Mouse (Mus musculus) hindbrain, embryonic 14.5 days (tissue): ENCODE results near the gene Stox2. TPM values are rescaled to one million over a fixed set of nuclear protein-coding genes. Genes with fewer than 3 reads are reported as not detected.

Experiments used
- ATAC-seq: fragments of 200-750 bp; cut with Nextera tagmentation; 2 replicates; pipeline ENCODE4 v1.8.0; 2017; ENCODE audit warnings: moderate number of reproducible peaks, mild to moderate bottlenecking, moderate TSS enrichment, moderate library complexity; ENCODE audit not compliant: low FRiP score
- DNase-seq: peaks from one replicate; pipeline ENCODE4 v3.0.0-alpha.2; 2015; ENCODE audit warnings: low spot score
- H3K27ac ChIP-seq: fragments of 300-500 bp; sonication (generic); 2 replicates; pipeline ENCODE4 v1.5.1; 2014; ENCODE audit warnings: mild to moderate bottlenecking, moderate library complexity
- H3K27me3 ChIP-seq: fragments of 300-500 bp; sonication (generic); 2 replicates; pipeline ENCODE4 v1.6.1; 2014; ENCODE audit warnings: mild to moderate bottlenecking, low read length, mixed read lengths; ENCODE audit not compliant: control insufficient read depth, insufficient read depth
- H3K36me3 ChIP-seq: fragments of 300-500 bp; sonication (generic); replicated peaks from 2 replicates; pipeline ENCODE4 v1.6.1; 2014; ENCODE audit not compliant: control insufficient read depth, insufficient read depth
- H3K4me1 ChIP-seq: fragments of 300-500 bp; sonication (generic); replicated peaks from 2 replicates; pipeline ENCODE4 v1.6.1; 2014; ENCODE audit warnings: antibody characterized with exemption, low read length, mixed read lengths; ENCODE audit not compliant: control insufficient read depth, insufficient read depth
- H3K4me2 ChIP-seq: fragments of 300-500 bp; sonication (generic); replicated peaks from 2 replicates; pipeline ENCODE4 v1.6.1; 2014; ENCODE audit warnings: mild to moderate bottlenecking, moderate library complexity
- H3K4me3 ChIP-seq: fragments of 300-500 bp; sonication (generic); replicated peaks from 2 replicates; pipeline ENCODE4 v1.5.1; 2014; ENCODE audit warnings: mild to moderate bottlenecking, low read length
- H3K9ac ChIP-seq: fragments of 300-500 bp; sonication (generic); 2 replicates; pipeline ENCODE4 v1.6.1; 2014
- H3K9me3 ChIP-seq: fragments of 300-500 bp; sonication (generic); 2 replicates; pipeline ENCODE4 v1.6.1; 2016; ENCODE audit warnings: low read length; ENCODE audit not compliant: control insufficient read depth
- WGBS: fragments of 180-500 bp; shearing (Covaris S2); extraction: QIAGEN DNeasy Blood & Tissue Kit; methylation state at CpG from one replicate; pipeline ENCODE4 v1.1.7; 2014; 5-methylcytosine and 5-hydroxymethylcytosine counted together
- polyA plus RNA-seq: library from polyadenylated mRNA; unstranded; fragments of >200 nt; fragmentation: Nextera tagmentation; extraction: Ambion mirVana; gene quantifications from 2 replicates; pipeline ENCODE4 v1.2.1, GENCODE M21; 2014

Stox2 gene
- polyA plus RNA-seq, 1 experiment from 2014 or later = 39.9 TPM

DNA sequence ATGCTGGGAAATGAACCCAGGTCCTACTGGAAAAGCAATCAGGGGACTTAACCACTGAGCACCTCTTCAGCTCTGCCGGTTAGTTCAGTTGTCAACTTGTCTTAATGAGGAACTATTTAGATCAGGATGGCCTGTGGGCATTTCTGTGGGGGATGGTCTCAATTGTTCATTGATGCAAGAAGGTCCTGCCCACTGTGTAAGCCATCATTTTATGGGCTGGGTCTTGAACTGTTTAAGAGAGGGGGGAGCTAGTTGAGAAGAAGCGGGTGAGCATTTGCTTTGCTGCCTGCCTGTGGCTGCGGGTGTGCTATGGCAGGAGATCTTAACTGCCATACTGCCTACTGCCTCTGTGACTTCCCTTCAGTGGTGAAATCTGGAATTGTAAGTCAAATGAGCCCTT lies 214.1 kb downstream of the Stox2 start:
- WGBS = 52% methylated on average over 3 of the region's 3 CpGs

DNA sequence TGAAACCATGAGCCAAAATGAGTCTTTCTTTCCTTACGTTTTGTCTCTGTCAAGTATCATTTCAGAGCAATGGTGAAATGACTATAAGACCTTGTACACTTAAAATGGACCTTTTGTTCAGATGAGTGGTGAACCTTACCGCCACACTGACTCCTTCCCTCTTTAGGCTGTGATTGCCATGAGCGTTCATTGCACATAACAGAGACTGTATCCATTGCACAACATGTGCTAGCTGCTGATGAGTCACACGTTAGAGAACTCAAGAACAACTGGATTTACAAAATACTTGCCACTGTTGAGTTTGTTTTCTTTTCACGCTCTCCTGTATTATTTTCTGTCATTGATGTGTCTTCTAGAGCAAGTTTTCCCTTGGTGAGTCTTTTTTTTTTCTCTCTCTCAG lies 216.1 kb downstream of the Stox2 start:
- WGBS = 94% methylated on average over 5 of the region's 5 CpGs

More for the DNA sequence above, 214.1 kb downstream of the Stox2 start:
- H3K4me2 ChIP-seq = no peak overlapping the region
- H3K9ac ChIP-seq = no peak overlapping the region
- no peaks in the 10 kb centered on the region for H3K36me3 ChIP-seq
- H3K9me3 ChIP-seq = no peaks in the 10 kb centered on the region
- H3K4me1 ChIP-seq = 0 out of 2 replicates have a peak, but pooled peaks cover 3% of the 10 kb centered on the region
- H3K4me3 ChIP-seq = no peak overlapping the region
- H3K27ac ChIP-seq = no peak overlapping the region
- H3K27me3 ChIP-seq = no peaks in the 10 kb centered on the region
- DNase-seq = no peak
- ATAC-seq = no peak

DNA sequence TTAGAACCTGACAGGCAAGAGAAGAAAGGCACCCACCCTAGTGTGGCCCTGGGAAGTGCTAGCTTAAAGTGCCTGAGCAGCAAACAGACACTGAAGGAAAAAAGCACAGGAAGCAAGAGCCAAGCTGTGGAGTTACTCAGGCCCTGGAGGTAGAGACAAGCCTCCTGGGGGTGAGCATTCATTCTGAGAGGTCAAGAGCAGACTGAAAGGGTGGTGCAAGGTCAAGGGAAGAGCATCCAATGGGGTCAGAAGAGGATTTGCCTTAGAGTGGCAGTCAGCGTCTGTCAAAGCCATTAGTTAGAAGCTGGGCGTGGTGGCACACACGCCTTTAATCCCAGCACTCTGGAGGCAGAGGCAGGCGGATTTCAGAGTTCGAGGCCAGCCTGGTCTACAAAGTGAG lies 224.3 kb downstream of the Stox2 start:
- no peaks in the 10 kb centered on the region for H3K36me3 ChIP-seq
- H3K4me2 ChIP-seq = no peak overlapping the region
- H3K27ac ChIP-seq = peak overlapping the region; percentile 27; the same call in 1 of the 2 replicates
- no peak overlapping the region for H3K9ac ChIP-seq
- no peaks in the 10 kb centered on the region for H3K27me3 ChIP-seq
- DNase-seq (no peak), ATAC-seq (no peak)
- peaks cover 39% of the 10 kb centered on the region for H3K4me1 ChIP-seq
- WGBS = 69% methylated on average over 5 of the region's 5 CpGs
- no peak overlapping the region for H3K4me3 ChIP-seq
- no peaks in the 10 kb centered on the region for H3K9me3 ChIP-seq

More for the DNA sequence above, 216.1 kb downstream of the Stox2 start:
- Histone ChIP-seq H3K4me1 (0 out of 2 replicates have a peak, but pooled peaks cover 3% of the 10 kb centered on the region), H3K36me3 (no peaks in the 10 kb centered on the region), H3K27me3 (no peaks in the 10 kb centered on the region), H3K4me3 (no peak overlapping the region), H3K9ac (no peak overlapping the region), H3K9me3 (no peaks in the 10 kb centered on the region), H3K27ac (no peak overlapping the region), H3K4me2 (no peak overlapping the region)
- DNase-seq (no peak), ATAC-seq (no peak)

DNA sequence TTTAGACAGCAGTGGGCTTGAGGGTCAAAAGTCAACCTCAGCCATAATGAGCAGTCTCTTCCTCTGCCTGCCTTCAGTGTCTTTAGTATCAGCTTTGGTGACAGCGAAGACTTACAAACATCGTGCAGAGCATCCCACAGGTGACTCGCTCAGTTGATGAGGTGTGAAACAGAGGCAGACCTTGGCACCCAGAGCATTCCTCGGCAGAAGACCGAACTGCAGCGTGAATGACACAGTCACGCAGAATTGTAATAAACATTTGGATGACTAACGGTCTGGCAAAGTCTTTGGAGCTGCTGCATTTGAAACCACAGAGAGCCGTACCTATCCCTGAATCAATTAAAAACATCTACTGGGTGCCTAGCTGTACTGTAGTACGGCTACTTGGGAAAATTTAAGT lies 225.0 kb downstream of the Stox2 start:
- ATAC-seq (no peak), DNase-seq (no peak)
- Histone ChIP-seq H3K4me1 (peaks cover 39% of the 10 kb centered on the region), H3K27ac (0 out of 2 replicates have a peak overlapping the region, but pooled peaks have one; percentile 5), H3K36me3 (no peaks in the 10 kb centered on the region), H3K9ac (no peak overlapping the region), H3K4me3 (no peak overlapping the region), H3K9me3 (no peaks in the 10 kb centered on the region), H3K27me3 (no peaks in the 10 kb centered on the region), H3K4me2 (no peak overlapping the region)
- 50% methylated on average over 10 of the region's 10 CpGs for WGBS

DNA sequence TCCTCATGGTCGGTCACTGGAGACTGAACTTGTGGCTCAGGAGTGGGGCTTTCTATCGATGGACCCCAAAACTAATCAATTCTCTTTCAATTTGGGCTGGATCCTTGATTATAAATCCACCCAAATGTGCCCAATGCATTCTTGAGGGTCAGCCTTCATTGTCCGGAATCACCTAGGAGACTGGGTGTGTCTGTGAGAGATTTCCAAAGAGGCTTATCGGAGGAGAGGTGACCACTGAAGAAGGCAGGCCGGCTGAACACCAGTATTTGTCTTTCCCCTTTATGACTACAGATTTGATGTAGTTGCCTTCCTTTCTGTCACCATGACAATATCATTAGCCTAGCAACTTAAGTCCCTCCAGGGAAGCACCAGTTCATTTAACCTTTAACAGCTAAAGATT lies 225.8 kb downstream of the Stox2 start:
- WGBS = 31% methylated on average over 5 of the region's 5 CpGs
- no peak overlapping the region for H3K27ac ChIP-seq
- H3K4me3 ChIP-seq = no peak overlapping the region
- H3K9ac ChIP-seq = no peak overlapping the region
- H3K4me2 ChIP-seq = no peak overlapping the region
- H3K9me3 ChIP-seq = no peaks in the 10 kb centered on the region
- H3K27me3 ChIP-seq = no peaks in the 10 kb centered on the region
- no peak for DNase-seq
- peaks cover 39% of the 10 kb centered on the region for H3K4me1 ChIP-seq
- no peaks in the 10 kb centered on the region for H3K36me3 ChIP-seq
- ATAC-seq = no peak

GRCm38 (mm10) chr8:47218536-47218935 lies 227.6 kb downstream of the Stox2 start:
- ATAC-seq (peak; percentile 39; the same call in 1 of the 2 replicates), DNase-seq (no peak)
- peak overlapping the region; percentile 31 for H3K4me2 ChIP-seq
- peak overlapping the region; percentile 84 for H3K27ac ChIP-seq
- H3K9ac ChIP-seq = peak overlapping the region; percentile 54
- no peaks in the 10 kb centered on the region for H3K36me3 ChIP-seq
- WGBS = 21% methylated on average over 6 of the region's 6 CpGs
- H3K9me3 ChIP-seq = no peaks in the 10 kb centered on the region
- H3K4me3 ChIP-seq = no peak overlapping the region
- H3K27me3 ChIP-seq = no peaks in the 10 kb centered on the region
- H3K4me1 ChIP-seq = peaks cover 39% of the 10 kb centered on the region

DNA sequence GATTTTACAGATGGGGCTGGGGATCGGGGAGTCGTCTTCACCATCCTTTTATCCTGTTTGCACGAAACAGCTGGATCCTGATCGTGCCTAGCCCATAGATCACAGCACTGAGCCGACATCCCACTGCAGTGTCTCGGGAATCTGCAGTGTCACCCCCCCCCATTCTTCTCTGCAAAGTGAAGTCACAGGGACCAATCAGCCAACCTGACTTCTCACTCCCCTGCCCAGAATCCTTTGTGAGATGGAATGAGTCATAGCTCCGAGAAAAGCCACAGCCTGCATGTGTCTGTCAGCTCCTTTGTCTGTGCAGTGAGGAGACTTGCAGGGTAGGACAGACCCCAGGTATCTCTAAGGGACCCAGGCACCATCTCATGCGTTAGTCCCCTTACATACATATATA lies 228.1 kb downstream of the Stox2 start:
- 8% methylated on average over 8 of the region's 8 CpGs for WGBS
- peak overlapping the region; percentile 54 for H3K9ac ChIP-seq
- peak overlapping the region; percentile 84 for H3K27ac ChIP-seq
- H3K36me3 ChIP-seq = no peaks in the 10 kb centered on the region
- H3K9me3 ChIP-seq = no peaks in the 10 kb centered on the region
- peak overlapping the region; percentile 31 for H3K4me2 ChIP-seq
- ATAC-seq = peak; percentile 86
- H3K27me3 ChIP-seq = no peaks in the 10 kb centered on the region
- H3K4me1 ChIP-seq = peaks cover 39% of the 10 kb centered on the region
- no peak overlapping the region; the same call in 1 of the 2 replicates for H3K4me3 ChIP-seq
- peak; percentile 74 for DNase-seq

DNA sequence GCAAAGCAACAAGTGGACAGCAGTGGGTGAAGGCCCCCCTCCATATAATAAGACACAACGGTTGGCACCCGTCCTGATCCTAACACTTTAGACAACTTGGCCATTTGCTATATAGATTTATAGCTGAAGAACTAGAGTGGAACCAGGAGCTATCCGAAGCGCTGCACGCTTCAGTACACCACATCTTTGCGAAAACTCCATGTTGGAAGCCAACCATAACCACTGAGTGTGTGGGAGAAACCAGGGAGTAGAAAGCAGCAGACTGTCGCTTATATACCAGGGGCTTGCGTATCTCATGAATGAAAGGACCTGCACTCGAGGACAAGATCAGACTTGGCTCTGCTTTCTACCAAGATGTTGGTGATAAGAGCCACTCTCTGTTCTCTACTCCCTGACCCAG lies 234.0 kb downstream of the Stox2 start:
- H3K9me3 ChIP-seq = no peaks in the 10 kb centered on the region
- no peak overlapping the region for H3K9ac ChIP-seq
- H3K4me1 ChIP-seq = no peaks in the 10 kb centered on the region; the same call in 1 of the 2 replicates
- no peak overlapping the region for H3K27ac ChIP-seq
- no peak for DNase-seq
- H3K36me3 ChIP-seq = no peaks in the 10 kb centered on the region
- no peak overlapping the region for H3K4me2 ChIP-seq
- H3K4me3 ChIP-seq = no peak overlapping the region
- 90% methylated on average over 9 of the region's 9 CpGs for WGBS
- ATAC-seq = no peak
- no peaks in the 10 kb centered on the region for H3K27me3 ChIP-seq

DNA sequence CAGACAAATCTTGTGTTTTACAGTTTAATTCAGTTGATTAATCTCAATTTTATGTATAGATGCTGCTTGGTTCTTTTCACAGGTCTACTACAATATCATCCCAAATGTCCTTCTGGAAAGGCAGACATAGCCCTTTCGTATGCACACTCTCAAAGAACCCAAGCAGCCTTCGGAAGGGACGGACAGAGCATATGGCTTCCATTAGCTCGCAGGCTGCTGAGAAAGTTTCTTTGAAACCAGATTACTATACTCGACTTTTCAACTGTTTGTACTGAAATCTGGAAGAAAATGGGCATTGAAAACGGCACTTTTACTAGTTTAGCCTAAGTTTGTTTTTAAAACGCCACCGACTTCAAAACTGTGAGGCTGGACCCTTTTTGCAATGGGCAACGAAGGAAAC lies 234.9 kb downstream of the Stox2 start:
- Histone ChIP-seq H3K9me3 (no peaks in the 10 kb centered on the region), H3K9ac (no peak overlapping the region), H3K27ac (no peak overlapping the region), H3K4me3 (no peak overlapping the region), H3K27me3 (no peaks in the 10 kb centered on the region), H3K4me1 (peaks cover 7% of the 10 kb centered on the region), H3K36me3 (no peaks in the 10 kb centered on the region), H3K4me2 (no peak overlapping the region)
- 85% methylated on average over 9 of the region's 9 CpGs for WGBS
- ATAC-seq = no peak
- DNase-seq = no peak

- ATAC-seq = no peak
- no peak for DNase-seq
- 91% methylated on average over 4 of the region's 4 CpGs for WGBS
Measured at GRCm38 (mm10) chr8:47208246-47208645, 237.9 kb downstream of the Stox2 start.

More at GRCm38 (mm10) chr8:47208246-47208645, 237.9 kb downstream of the Stox2 start:
- no peaks in the 10 kb centered on the region for H3K27me3 ChIP-seq
- no peak overlapping the region for H3K4me3 ChIP-seq
- no peak overlapping the region for H3K4me2 ChIP-seq
- H3K4me1 ChIP-seq = peaks cover 7% of the 10 kb centered on the region
- no peak overlapping the region for H3K9ac ChIP-seq
- H3K9me3 ChIP-seq = no peaks in the 10 kb centered on the region
- no peaks in the 10 kb centered on the region for H3K36me3 ChIP-seq
- no peak overlapping the region for H3K27ac ChIP-seq
